Mouse (Mus musculus) Patski (cell line): ENCODE measurements at regions not wholly inside any gene's neighbourhood (a gene's known extent, or its start where the extent isn't known, plus 50 kb on each side); places are given as distances from the start of the nearest gene placed in this dataset.

Source experiments
- ATAC-seq: fragments of 100-300 bp; one replicate; pipeline ENCODE4 v1.8.0; 2021
- CTCF ChIA-PET: fragments of 350-600 bp; sonication (Branson Sonifier 250); formaldehyde crosslinking; loops from one replicate; lab custom pipeline; 2022; ENCODE audit warnings: inconsistent platforms; lab: Charles Lee
- POLR2A ChIA-PET: fragments of 350-600 bp; sonication (Branson Sonifier 250); formaldehyde crosslinking; loops from one replicate; lab custom pipeline; 2022; ENCODE audit warnings: antibody characterized with exemption, inconsistent platforms; lab: Charles Lee
- DNase-seq: peaks from one replicate; pipeline ENCODE4 v3.0.0-alpha.2; 2011; ENCODE audit warnings: low read depth, low spot score
- H3K27me3 ChIP-seq: fragments of 371-371 bp; one replicate; pipeline ENCODE4 v1.5.1; 2021
- CTCF ChIP-seq: fragments of 100-300 bp; IDR thresholded peaks from one replicate; pipeline ENCODE4 v1.5.1; 2021
- in situ Hi-C: fragments of 300-500 bp; cut with MboI; formaldehyde crosslinking; loops from 3 replicates; pipeline ENCODE4 v1.11.1; 2018; ENCODE audit warnings: low pct_unique_long_range_greater_than_20kb, mixed read lengths

DNA sequence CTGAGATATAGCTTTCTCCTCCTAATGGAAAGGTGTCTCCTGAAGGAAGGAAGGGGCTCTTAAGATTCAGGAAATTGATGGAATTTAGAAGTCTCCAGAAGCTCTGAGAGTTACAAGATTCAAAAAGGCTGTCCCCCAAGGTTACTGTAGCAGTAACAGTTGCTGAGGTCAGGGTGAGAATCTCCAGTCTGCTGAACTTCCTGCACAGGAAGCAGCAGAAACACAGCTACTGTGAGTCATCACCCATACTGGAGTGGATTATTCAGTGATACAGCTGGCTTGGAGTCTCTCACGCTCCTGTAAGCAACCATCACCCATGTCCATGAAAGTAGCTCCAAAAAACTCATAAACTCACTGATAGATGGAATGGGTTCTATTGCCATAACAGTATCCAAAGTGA lies 133.5 kb downstream of the Zfp330 start:
- no peak for TF ChIP-seq CTCF

DNA sequence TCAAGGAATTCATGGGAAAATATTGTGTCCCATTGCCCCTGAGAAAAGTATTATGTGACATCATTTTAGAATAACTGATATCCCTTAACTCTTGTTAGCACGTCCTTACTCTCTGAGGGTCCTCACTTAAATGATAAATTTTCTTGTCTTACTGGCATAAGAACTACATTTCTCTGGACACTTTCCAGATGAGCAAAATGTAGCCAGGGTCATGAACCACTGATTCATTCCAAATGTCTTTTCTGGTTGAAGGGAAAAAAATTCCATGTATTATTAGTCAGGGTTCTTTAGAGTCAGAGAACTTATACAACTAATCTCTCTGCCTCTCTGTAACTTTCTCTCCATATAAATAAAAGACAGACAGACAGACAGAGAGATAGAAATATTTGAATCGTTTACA lies 143.5 kb downstream of the Zfp330 start:
- POLR2A ChIA-PET = no interaction called here
- in situ Hi-C loops = no loop called here
- CTCF ChIA-PET = no interaction called here
- H3K27me3 ChIP-seq = no peaks in the 10 kb centered on the region
- no peak for DNase-seq
- ATAC-seq = no peak
- TF ChIP-seq CTCF = no peak

More for the DNA sequence above, 133.5 kb downstream of the Zfp330 start:
- peak; percentile 100 for ATAC-seq
- in situ Hi-C loops = no loop called here
- ChIA-PET POLR2A (no interaction called here), CTCF (interaction anchor here (1.1 kb wide), 1 partner anchor 12 kb away, joined by 3 read pairs; no protein-coding TSS in a partner anchor)
- peak; percentile 59 for DNase-seq
- H3K27me3 ChIP-seq = no peaks in the 10 kb centered on the region

DNA sequence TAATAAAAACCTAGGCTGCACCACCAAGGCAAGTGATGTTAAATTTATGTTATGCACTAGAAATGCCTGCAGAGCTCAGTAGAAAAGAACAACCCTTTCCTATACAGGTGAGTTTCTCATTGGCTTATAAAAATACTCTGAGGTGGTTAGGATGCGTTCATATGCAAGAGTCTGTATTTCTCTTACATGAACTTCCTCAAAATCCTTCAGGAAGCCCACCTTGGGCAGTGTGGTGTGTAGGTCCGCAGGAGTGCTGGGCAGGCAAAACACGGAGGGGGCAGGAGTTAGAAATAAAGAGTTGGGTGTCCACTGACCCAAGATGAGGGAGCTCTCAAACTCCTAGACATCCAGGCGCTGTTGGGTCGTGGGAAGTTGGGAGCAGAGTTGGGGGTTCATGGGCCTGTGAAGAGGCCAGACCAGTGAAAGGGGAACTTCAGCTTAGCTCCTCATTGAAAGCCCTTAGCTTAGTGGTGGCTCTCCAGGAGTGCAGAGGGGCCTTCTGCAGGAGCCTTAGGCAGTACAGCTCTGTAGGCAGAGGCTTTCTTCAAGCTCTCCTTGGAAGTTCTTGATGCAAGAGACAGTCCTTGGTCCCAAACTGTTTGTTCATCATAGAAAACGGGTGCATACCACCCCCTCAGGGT lies 150.0 kb downstream of the Zfp330 start:
- CTCF ChIA-PET = no interaction called here
- POLR2A ChIA-PET = no interaction called here
- H3K27me3 ChIP-seq = no peaks in the 10 kb centered on the region
- no peak for TF ChIP-seq CTCF
- DNase-seq (no peak), ATAC-seq (no peak)
- in situ Hi-C loops = no loop called here

GRCm38 (mm10) chr8:82618668-82619067 lies 155.3 kb downstream of the Zfp330 start:
- H3K27me3 ChIP-seq = no peaks in the 10 kb centered on the region
- DNase-seq = no peak
- ChIA-PET CTCF (no interaction called here), POLR2A (no interaction called here)
- no peak for ATAC-seq
- in situ Hi-C loops = no loop called here
- no peak for TF ChIP-seq CTCF

DNA sequence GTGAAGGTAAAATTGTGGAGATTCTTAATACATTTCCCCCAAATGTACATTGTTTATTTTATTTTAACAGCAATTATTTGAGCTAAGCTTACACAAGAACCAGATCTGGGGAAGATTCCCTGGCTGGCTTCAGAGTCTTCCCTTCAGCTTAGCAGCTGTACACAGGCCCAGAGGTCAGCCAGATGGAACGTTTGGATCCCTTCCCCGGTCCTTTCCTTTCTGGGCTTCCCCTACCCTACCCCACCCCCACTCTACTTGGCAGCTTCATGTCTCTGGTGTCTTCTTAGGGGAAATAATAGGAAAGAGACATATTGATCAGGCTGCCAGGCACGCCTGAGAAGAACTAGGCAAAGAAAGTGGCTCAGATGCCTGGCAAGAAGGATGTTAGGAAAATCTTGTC lies 172.4 kb downstream of the Zfp330 start:
- TF ChIP-seq CTCF = no peak
- no peak for ATAC-seq
- in situ Hi-C loops = no loop called here

DNA sequence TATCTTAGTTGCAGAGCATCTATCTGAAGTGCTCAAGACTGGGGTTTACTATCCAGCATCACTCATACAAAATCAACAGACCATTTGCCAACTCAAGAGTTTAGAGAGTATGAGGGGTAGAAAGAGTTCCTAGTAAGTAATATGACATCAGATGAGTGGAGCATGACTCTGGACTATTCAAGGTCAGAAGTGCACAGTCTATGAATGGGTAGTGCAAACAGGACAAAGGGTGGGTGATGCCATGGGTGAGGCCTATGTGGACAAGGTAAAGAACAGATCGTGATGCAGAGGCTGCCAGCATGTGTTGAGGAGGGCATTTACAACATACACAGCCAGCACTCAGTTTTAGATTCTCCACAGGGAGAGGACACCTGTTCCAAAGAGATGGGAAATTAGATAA lies 170.4 kb upstream of the Il15 start:
- DNase-seq (no peak), ATAC-seq (no peak)
- ChIA-PET POLR2A (no interaction called here), CTCF (no interaction called here)
- no peak for TF ChIP-seq CTCF
- in situ Hi-C loops = no loop called here
- H3K27me3 ChIP-seq = no peaks in the 10 kb centered on the region

More for the DNA sequence above, 172.4 kb downstream of the Zfp330 start:
- ChIA-PET POLR2A (interaction anchor here (0.6 kb wide), 1 partner anchor 569 kb away, joined by 3 read pairs; no protein-coding TSS in a partner anchor), CTCF (interaction anchor here (0.6 to 1.5 kb wide), 4 partner anchors 29 to 560 kb away, joined by 3 to 4 read pairs (median 3); no protein-coding TSS in a partner anchor)
- no peak for DNase-seq
- no peaks in the 10 kb centered on the region for H3K27me3 ChIP-seq

GRCm38 (mm10) chr8:82538121-82538520 lies 135.1 kb upstream of the Il15 start:
- no peak for TF ChIP-seq CTCF
- no peak for ATAC-seq
- H3K27me3 ChIP-seq = no peaks in the 10 kb centered on the region
- POLR2A ChIA-PET = no interaction called here
- in situ Hi-C loops = no loop called here
- no peak for DNase-seq
- CTCF ChIA-PET = no interaction called here

DNA sequence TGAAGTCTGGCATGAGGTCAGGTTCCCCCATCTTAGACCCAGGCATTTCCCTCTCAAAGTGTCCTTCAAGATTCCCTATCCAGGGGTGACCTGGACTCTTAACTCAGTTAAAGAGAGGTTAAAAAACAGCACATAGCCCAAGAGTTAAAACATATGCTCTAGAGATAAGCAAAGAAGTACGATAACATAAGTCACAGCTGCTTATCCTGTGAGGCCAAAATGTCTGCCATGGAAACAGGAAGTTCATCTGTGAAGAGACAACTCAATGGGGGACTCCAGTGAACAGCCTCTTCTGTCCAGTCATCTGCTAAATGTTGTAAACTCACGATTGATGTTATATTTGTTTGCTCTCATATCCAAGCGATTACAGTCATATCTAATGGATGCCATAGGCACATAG lies 126.1 kb upstream of the Il15 start:
- ATAC-seq = no peak
- POLR2A ChIA-PET = no interaction called here
- no peaks in the 10 kb centered on the region for H3K27me3 ChIP-seq
- CTCF ChIA-PET = no interaction called here
- no peak for DNase-seq
- no peak for TF ChIP-seq CTCF
- in situ Hi-C loops = no loop called here

DNA sequence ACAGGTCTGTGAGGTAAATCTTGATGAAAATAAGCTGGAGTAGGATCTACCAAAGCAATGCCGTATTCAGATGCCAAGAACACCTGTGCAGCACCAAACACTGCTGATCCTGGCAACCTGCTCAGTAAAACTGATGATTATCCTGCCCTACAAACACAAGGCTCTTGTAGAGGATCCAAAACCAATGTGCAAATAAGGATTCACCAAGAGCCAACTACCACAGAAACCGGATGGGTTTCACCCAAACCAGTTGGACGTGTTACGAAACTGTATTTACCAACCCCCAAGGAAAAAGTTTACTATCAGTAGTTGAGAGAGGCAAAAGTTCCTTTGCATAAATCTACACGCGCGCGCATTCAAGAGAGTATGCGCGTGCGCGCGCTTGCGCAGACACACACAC lies 120.8 kb upstream of the Il15 start:
- H3K27me3 ChIP-seq = no peaks in the 10 kb centered on the region
- ChIA-PET POLR2A (no interaction called here), CTCF (interaction anchor here (0.6 kb wide), 1 partner anchor 104 kb away, joined by 3 read pairs; no protein-coding TSS in a partner anchor)
- ATAC-seq (no peak), DNase-seq (no peak)
- no peak for TF ChIP-seq CTCF
- in situ Hi-C loops = no loop called here

- DNase-seq = no peak
- ChIA-PET CTCF (no interaction called here), POLR2A (no interaction called here)
- no peaks in the 10 kb centered on the region for H3K27me3 ChIP-seq
- ATAC-seq = no peak
- in situ Hi-C loops = no loop called here
- TF ChIP-seq CTCF = no peak
Measured at GRCm38 (mm10) chr8:82498496-82498895, 95.5 kb upstream of the Il15 start.

DNA sequence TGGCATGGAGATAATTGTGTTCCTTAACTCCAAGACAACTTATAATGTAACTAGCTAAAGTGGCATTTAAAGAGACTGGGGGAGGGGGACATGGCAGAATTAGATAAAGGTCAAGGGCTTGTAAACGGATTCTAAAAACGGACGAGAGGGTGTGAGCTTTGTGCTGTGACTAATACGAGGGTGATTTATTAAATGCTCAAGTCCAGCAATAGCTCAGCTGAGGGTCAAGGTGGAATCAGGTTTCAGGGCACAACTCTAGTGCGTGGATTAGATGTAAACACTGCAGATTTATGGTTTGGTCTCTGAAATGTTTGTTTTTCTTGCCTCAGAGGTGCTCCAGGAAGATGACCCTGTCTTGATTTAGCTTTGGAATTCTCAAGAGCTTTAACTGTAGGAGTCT lies 74.8 kb upstream of the Il15 start:
- in situ Hi-C loops = no loop called here
- ATAC-seq (peak; percentile 61), DNase-seq (peak; percentile 33)
- ChIA-PET POLR2A (no interaction called here), CTCF (interaction anchor here (1.5 kb wide), 1 partner anchor 8 kb away, joined by 3 read pairs; no protein-coding TSS in a partner anchor)
- no peaks in the 10 kb centered on the region for H3K27me3 ChIP-seq
- TF ChIP-seq CTCF = no peak
